Mouse (Mus musculus) midbrain, embryonic 13.5 days (tissue): ENCODE measurements around the gene Aunip. TPM values are rescaled to one million over a fixed set of nuclear protein-coding genes. Genes with fewer than 3 reads are reported as not detected.
A peak's percentile ranks its signal among the peaks of the same experiment; 100 is the strongest.

ENCODE experiments used
- ATAC-seq: fragments of 200-750 bp; cut with Nextera tagmentation; 2 replicates; pipeline ENCODE4 v1.8.0; 2017; ENCODE audit warnings: mild to moderate bottlenecking, moderate TSS enrichment, moderate library complexity
- H3K27ac ChIP-seq: fragments of 300-500 bp; sonication (generic); 2 replicates; pipeline ENCODE4 v1.5.1; 2015; ENCODE audit warnings: inconsistent platforms, mild to moderate bottlenecking, moderate library complexity
- H3K27me3 ChIP-seq: fragments of 300-500 bp; sonication (generic); 2 replicates; pipeline ENCODE4 v1.6.1; 2015; ENCODE audit warnings: mild to moderate bottlenecking, inconsistent platforms
- H3K36me3 ChIP-seq: fragments of 300-500 bp; sonication (generic); 2 replicates; pipeline ENCODE4 v1.6.1; 2015; ENCODE audit warnings: mild to moderate bottlenecking, inconsistent platforms
- H3K4me1 ChIP-seq: fragments of 300-500 bp; sonication (generic); replicated peaks from 2 replicates; pipeline ENCODE4 v1.6.1; 2015; ENCODE audit warnings: inconsistent platforms
- H3K4me2 ChIP-seq: fragments of 300-500 bp; sonication (generic); replicated peaks from 2 replicates; pipeline ENCODE4 v1.6.1; 2015; ENCODE audit warnings: moderate library complexity, mild to moderate bottlenecking, inconsistent platforms
- H3K4me3 ChIP-seq: fragments of 300-500 bp; sonication (generic); replicated peaks from 2 replicates; pipeline ENCODE4 v1.5.1; 2015; ENCODE audit warnings: mild to moderate bottlenecking, inconsistent platforms
- H3K9ac ChIP-seq: fragments of 300-500 bp; sonication (generic); replicated peaks from 2 replicates; pipeline ENCODE4 v1.6.1; 2015; ENCODE audit warnings: mild to moderate bottlenecking, inconsistent platforms
- H3K9me3 ChIP-seq: fragments of 300-500 bp; sonication (generic); 2 replicates; pipeline ENCODE4 v1.6.1; 2016; ENCODE audit warnings: mild to moderate bottlenecking, inconsistent platforms
- WGBS: fragments of 180-500 bp; shearing (Covaris S2); methylation state at CpG from one replicate; pipeline ENCODE4 v1.1.7; 2015; 5-methylcytosine and 5-hydroxymethylcytosine counted together
- polyA plus RNA-seq: library from polyadenylated mRNA; unstranded; fragments of >200 nt; fragmentation: Nextera tagmentation; extraction: Ambion mirVana; gene quantifications from 2 replicates; pipeline ENCODE4 v1.2.1, GENCODE M21; 2015

Aunip gene
- polyA plus RNA-seq, 1 experiment from 2014 or later = 3.9 TPM

DNA sequence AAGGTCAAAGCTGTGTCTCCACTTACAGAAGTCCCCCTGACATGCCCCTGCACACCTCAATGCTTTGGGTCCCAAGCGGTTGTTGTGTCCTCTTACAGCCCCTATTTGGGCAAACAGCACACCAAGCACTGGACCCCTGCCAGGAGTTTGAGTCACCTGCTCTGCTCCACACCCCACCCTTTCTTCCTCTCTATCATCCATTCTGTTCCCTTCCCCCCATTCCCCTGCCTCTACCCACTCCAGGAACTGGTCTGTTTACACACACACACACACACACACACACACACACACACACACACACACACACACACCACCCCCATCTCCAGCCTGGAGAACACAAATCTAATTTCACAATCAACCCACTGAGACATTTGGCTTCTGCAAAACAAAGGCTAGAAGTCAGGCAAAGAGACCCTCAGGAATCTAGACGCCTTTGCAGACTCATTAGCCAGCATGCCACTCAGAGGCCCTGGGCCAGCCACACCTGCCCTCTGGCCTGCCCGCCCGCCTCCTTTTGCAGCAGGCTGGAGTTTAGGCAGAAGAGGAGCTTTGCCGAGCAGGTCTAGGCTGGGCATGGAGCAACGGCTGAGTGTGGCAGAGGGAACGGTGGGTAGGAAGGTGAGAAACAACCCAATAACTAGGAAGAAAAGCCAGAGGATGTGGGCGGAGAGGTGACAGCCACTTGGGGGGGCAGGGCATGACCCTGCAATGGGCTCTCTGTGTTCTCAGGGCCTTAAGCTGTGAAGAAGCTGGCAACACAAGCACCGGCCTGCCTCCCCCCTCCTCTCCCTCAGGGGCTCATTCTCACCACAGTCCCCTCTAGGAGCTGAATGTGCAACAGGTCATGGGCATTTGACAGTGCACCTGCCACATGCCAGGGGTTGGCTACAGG lies 36.3 kb downstream of the Aunip start:
- H3K9me3 ChIP-seq = peaks cover 9% of the 10 kb centered on the region; the same call in 1 of the 2 replicates
- no peak overlapping the region for H3K4me3 ChIP-seq
- 73% methylated on average over 9 of the region's 9 CpGs for WGBS
- H3K27ac ChIP-seq = no peak overlapping the region
- no peak for ATAC-seq
- H3K9ac ChIP-seq = peak overlapping the region; percentile 48; the same call in 1 of the 2 replicates
- peaks cover 67% of the 10 kb centered on the region for H3K36me3 ChIP-seq
- no peaks in the 10 kb centered on the region for H3K27me3 ChIP-seq
- H3K4me2 ChIP-seq = no peak overlapping the region
- peaks cover 39% of the 10 kb centered on the region for H3K4me1 ChIP-seq

DNA sequence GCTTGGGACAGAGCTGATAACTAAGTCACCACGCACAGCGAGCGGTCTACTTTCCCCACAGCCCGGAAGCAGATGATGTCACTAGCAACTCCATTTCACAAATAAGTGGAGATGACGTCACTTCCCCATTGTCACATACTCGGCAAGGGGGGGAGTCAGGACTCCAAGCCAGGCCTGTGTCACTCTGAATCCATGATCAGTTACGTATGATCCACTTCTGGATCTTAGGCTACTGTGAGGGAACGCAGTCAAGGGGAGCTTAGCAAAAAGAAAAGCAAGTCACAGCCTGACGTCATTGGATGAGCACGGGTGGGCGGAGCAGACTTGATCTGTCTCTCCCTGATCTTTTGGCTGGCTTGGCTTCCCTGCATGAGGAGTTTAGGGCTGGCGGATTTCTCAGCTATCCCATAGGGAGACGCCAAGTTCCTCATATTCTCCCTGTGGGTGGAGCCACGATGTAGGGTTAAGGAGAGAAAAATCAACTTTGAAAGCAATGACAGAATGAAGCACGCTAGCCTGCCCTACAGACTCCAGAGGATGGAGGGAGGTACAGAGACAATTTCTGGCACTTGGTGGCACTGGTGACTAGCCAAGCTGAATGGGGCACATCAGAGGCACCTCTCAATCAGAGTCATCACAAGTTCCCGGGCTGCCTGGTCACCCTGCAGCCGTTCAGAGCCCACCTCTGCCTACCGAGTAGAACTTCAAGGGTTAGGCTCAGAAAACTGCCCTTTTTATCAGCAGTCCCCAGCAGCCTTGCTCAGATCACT lies 37.6 kb downstream of the Aunip start:
- 69% methylated on average over 18 of the region's 18 CpGs for WGBS
- H3K4me3 ChIP-seq = no peak overlapping the region
- peaks cover 44% of the 10 kb centered on the region for H3K4me1 ChIP-seq
- no peak overlapping the region for H3K4me2 ChIP-seq
- no peak overlapping the region for H3K27ac ChIP-seq
- ATAC-seq = no peak
- peaks cover 56% of the 10 kb centered on the region for H3K36me3 ChIP-seq
- peak overlapping the region; percentile 4; the same call in 1 of the 2 replicates for H3K9ac ChIP-seq
- H3K9me3 ChIP-seq = peaks cover 9% of the 10 kb centered on the region; the same call in 1 of the 2 replicates
- H3K27me3 ChIP-seq = no peaks in the 10 kb centered on the region

DNA sequence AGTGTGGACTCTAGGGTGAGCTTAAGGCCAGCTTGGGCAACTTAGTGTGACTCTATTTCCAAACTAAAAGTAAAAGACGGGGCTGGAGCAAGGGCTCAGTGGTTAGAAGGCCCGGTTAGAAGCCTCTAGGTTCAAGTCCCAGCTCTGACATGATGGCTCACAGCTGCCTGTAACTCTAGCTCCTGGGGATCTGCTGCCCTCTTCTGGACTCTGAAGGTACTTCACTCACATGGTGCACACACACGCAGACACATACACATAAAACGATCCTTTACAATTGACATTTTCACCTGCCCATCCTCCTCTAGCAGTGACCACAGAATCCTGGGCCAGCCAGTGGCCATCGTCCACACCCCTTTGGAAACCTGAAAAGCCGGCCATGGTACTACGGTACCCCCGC lies 39.1 kb downstream of the Aunip start:
- H3K36me3 ChIP-seq = peaks cover 46% of the 10 kb centered on the region
- no peak overlapping the region for H3K9ac ChIP-seq
- ATAC-seq = no peak
- H3K27ac ChIP-seq = no peak overlapping the region
- WGBS = 98% methylated on average over 8 of the region's 8 CpGs
- H3K4me3 ChIP-seq = no peak overlapping the region
- peaks cover 9% of the 10 kb centered on the region; the same call in 1 of the 2 replicates for H3K9me3 ChIP-seq
- H3K27me3 ChIP-seq = no peaks in the 10 kb centered on the region
- H3K4me1 ChIP-seq = peaks cover 44% of the 10 kb centered on the region
- H3K4me2 ChIP-seq = no peak overlapping the region

DNA sequence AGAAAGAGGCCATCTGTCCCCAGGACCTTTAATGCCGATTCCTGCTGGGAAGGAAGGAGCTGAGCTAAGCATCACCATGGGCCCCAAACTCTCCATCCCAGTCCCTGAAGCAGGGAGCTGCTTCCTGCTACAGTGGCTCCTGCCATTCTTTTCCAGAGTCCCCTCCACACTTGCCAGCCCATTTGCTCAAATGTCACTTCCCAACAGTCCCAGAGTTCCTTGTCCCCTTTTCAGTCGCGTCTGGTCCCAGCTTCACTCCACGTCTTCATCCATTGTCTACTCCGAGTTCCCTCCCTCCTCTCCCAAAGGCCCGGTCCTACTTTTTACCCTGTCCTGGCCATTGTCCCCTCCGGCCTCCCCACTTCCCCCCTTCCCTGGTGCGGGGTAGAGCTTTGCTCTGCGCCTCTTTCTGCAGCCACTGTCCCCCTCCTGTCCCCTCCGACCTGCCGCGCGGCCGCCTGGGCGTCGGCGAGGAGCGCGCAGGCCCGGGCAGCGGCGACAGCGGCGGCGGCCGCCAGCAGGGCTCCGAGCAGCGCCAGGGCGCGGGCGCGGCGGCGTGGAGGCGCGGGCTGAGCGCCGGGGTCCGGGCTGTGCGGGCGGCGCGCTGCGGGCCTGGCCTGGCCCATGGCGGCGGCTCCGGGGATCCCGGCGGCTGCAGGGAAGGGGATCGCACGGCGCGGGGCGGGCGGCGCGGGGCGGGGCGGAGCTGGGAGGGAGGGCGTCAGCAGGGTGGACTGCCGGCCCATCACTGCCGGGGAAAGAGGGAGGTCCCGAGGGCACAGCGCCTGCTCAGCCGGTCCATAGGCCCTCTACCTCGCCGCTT lies 40.9 kb downstream of the Aunip start, which contains the start of gene Selenon:
TSS of gene Selenon (minus strand) at position 673 of the 823 bp plus-strand sequence.
- Histone ChIP-seq H3K36me3 (peaks cover 28% of the 10 kb centered on the region), H3K4me1 (peaks cover 39% of the 10 kb centered on the region), H3K9me3 (peaks cover 9% of the 10 kb centered on the region; the same call in 1 of the 2 replicates), H3K9ac (peak within 1 kb of the TSS; percentile 95), H3K27me3 (no peaks in the 10 kb centered on the region), H3K4me2 (peak within 1 kb of the TSS; percentile 72), H3K27ac (peak within 1 kb of the TSS; percentile 90), H3K4me3 (peak within 1 kb of the TSS; percentile 77)
- ATAC-seq = peak; percentile 85
- WGBS = under 1% methylated on average over 57 of the region's 67 CpGs

DNA sequence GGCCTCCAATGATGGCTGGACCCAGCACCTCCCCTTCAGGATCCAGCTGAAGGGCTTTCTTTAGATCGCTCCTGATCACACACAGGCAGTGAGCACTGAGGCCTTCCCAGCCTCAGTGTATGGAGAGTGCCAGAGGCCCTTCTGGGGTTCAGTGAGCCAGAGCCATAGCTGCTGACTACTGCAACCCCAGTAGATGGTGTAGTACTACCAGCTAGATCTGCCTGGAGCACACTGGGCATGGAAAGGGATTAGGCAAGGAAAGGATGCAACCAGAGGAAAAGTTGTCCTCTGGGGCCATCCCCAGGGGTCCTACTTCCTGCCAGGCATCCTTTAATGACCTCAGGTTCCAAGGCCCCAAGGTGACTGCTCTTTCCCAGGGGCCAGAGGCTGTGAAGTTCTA lies 42.8 kb downstream of the Aunip start:
- no peak for ATAC-seq
- 76% methylated on average over 1 of the region's 1 CpGs for WGBS
- no peak overlapping the region for H3K27ac ChIP-seq
- H3K4me2 ChIP-seq = no peak overlapping the region
- H3K36me3 ChIP-seq = peaks cover 16% of the 10 kb centered on the region
- H3K27me3 ChIP-seq = no peaks in the 10 kb centered on the region
- H3K9ac ChIP-seq = no peak overlapping the region
- peaks cover 35% of the 10 kb centered on the region for H3K4me1 ChIP-seq
- peaks cover 9% of the 10 kb centered on the region; the same call in 1 of the 2 replicates for H3K9me3 ChIP-seq
- H3K4me3 ChIP-seq = no peak overlapping the region

- no peak overlapping the region for H3K4me3 ChIP-seq
- H3K36me3 ChIP-seq = no peaks in the 10 kb centered on the region
- H3K27me3 ChIP-seq = no peaks in the 10 kb centered on the region
- no peak overlapping the region for H3K4me2 ChIP-seq
- WGBS = 57% methylated on average over 8 of the region's 8 CpGs
- H3K9me3 ChIP-seq = no peaks in the 10 kb centered on the region
- ATAC-seq = no peak
- no peak overlapping the region for H3K9ac ChIP-seq
- H3K27ac ChIP-seq = no peak overlapping the region
- H3K4me1 ChIP-seq = peaks cover 21% of the 10 kb centered on the region
Measured at GRCm38 (mm10) chr4:134555956-134556580, 45.3 kb downstream of the Aunip start.

DNA sequence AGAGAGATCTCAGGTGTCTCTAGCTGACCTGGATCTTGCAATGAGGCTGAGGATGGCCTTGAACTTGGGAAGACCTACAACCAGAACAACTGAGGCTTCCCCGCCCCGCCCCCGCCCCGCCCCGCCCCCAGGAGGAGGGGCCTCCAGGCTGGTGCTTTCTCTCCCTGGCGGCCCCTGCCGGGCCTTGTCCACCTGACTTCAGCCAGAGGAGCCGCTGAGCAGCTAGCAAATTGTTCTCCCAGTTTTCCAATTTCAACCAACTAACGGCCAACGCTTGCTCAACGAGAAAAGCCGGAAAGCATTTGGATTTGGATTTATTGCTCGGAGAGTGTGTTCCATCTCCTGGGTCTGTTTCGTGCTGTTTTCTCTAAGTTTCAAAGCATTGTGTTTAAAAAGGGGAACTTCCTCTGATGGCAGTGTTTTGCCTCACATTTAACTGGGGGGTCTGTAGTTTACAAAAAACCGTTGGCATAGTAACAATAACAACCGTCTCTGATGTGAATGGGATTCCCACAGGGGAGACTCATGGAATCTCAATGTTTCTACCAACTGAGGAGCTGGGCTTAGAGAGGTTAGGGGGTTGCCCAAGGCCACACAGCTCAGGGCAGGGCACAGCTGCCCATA lies 46.9 kb downstream of the Aunip start:
- no peaks in the 10 kb centered on the region for H3K27me3 ChIP-seq
- no peak overlapping the region for H3K4me2 ChIP-seq
- ATAC-seq = no peak
- H3K4me3 ChIP-seq = no peak overlapping the region
- no peaks in the 10 kb centered on the region for H3K9me3 ChIP-seq
- no peak overlapping the region for H3K27ac ChIP-seq
- H3K9ac ChIP-seq = no peak overlapping the region
- WGBS = 13% methylated on average over 15 of the region's 16 CpGs
- no peaks in the 10 kb centered on the region for H3K36me3 ChIP-seq
- peaks cover 13% of the 10 kb centered on the region for H3K4me1 ChIP-seq

DNA sequence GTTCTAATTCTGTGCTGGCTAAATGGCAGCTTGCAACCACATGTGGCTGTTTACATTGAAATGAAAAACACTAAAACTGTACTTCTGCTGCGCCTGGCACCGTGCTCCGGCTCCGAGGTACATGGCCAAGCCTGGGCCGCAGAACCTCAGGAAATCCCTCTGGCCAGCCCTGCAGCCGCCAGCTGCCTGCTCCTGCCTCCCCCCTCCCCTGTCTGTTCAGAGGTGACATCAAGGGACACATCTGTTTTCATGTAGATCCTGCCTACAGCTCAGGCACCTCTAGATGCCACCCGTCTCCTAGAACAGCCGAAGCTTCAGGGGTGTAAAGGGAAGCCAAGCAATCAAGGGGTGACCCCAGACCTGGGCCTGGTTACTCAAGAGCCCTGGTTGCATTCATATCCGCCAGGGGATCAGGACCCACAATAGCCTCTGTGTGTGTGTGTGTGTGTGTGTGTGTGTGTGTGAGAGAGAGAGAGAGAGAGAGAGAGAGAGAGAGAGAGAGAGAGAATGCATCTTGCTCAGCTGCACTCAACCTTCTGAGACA lies 47.8 kb downstream of the Aunip start:
- Histone ChIP-seq H3K9me3 (no peaks in the 10 kb centered on the region), H3K4me2 (no peak overlapping the region), H3K27ac (no peak overlapping the region), H3K36me3 (0 out of 2 replicates have a peak, but pooled peaks cover 2% of the 10 kb centered on the region), H3K9ac (0 out of 2 replicates have a peak overlapping the region, but pooled peaks have one; percentile 33), H3K4me1 (peaks cover 13% of the 10 kb centered on the region), H3K4me3 (no peak overlapping the region), H3K27me3 (no peaks in the 10 kb centered on the region)
- ATAC-seq = no peak
- WGBS = 58% methylated on average over 9 of the region's 9 CpGs

- peaks cover 13% of the 10 kb centered on the region for H3K4me1 ChIP-seq
- no peak overlapping the region for H3K4me3 ChIP-seq
- 0 out of 2 replicates have a peak, but pooled peaks cover 2% of the 10 kb centered on the region for H3K36me3 ChIP-seq
- no peak for ATAC-seq
- H3K27me3 ChIP-seq = no peaks in the 10 kb centered on the region
- no peak overlapping the region for H3K27ac ChIP-seq
- H3K9ac ChIP-seq = no peak overlapping the region
- H3K9me3 ChIP-seq = no peaks in the 10 kb centered on the region
- 84% methylated on average over 7 of the region's 7 CpGs for WGBS
- no peak overlapping the region for H3K4me2 ChIP-seq
Measured at GRCm38 (mm10) chr4:134559154-134559553, 48.4 kb downstream of the Aunip start.

GRCm38 (mm10) chr4:134560699-134561098 lies 49.9 kb downstream of the Aunip start:
- Histone ChIP-seq H3K4me3 (no peak overlapping the region), H3K9me3 (no peaks in the 10 kb centered on the region), H3K4me1 (peaks cover 13% of the 10 kb centered on the region), H3K27ac (no peak overlapping the region), H3K4me2 (no peak overlapping the region), H3K36me3 (peaks cover 7% of the 10 kb centered on the region; the same call in 1 of the 2 replicates), H3K27me3 (no peaks in the 10 kb centered on the region), H3K9ac (0 out of 2 replicates have a peak overlapping the region, but pooled peaks have one; percentile 11)
- no peak for ATAC-seq
- WGBS = 95% methylated on average over 8 of the region's 8 CpGs
